Mouse (Mus musculus) spleen, adult 2 months (tissue): ENCODE results near the gene Itga5.

Experiments
- CTCF ChIP-seq: fragments of 200-500 bp; IDR thresholded peaks from 2 replicates; pipeline ENCODE4 v1.5.1; 2011; ENCODE audit warnings: mild to moderate bottlenecking, inconsistent platforms; ENCODE audit not compliant: insufficient read depth, insufficient read length, insufficient replicate concordance; ENCODE audit errors: extremely low read depth
- POLR2A ChIP-seq: fragments of 200-500 bp; IDR thresholded peaks from 2 replicates; pipeline ENCODE4 v1.6.1; 2011; ENCODE audit warnings: low read depth, low read length, inconsistent platforms

DNA sequence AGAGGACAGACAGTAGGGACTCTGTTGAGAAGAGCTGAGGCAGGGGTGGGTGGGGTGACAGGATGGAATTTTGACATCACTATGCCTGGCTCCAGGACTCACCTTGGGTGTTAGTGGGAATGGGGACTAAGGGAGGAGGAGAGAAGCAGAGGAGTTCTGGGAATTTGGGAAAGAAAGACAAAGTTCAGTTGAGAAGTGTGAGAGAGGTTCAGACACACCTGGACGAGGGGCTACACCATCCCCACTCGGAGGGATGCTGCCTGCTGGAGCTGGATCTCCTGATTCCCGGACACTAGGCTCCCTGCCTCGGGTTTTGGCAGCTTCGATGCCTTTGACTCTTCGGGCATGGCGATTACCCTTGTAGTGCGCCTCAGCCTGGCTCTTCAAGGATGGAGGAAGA is 48.8 kb downstream of the Itga5 start:
- TF ChIP-seq POLR2A (no peak), CTCF (no peak)
